Mouse (Mus musculus): ENCODE measurements around the gene Tbcd. TPM values are rescaled to one million over a fixed set of nuclear protein-coding genes. Genes with fewer than 3 reads are reported as not detected.

Tbcd gene
- polyA plus RNA-seq (2016; fragmentation: Nextera tagmentation; extraction: Ambion mirVana) = 30.1 and 30.2 TPM in 2 replicates

- WGBS (ENCODE audit: insufficient replicate concordance) = under 1% methylated on average over 58 of the region's 58 CpGs
- H3K36me3 ChIP-seq = peaks cover 55% of the 10 kb centered on the region
- peak; percentile 92 for ATAC-seq
- peaks cover 45% of the 10 kb centered on the region for H3K4me1 ChIP-seq
- peaks cover 12% of the 10 kb centered on the region; the same call in 1 of the 2 replicates for H3K27me3 ChIP-seq (replicated peaks)
- peak within 1 kb of the TSS; percentile 83 for H3K4me2 ChIP-seq
- peak within 1 kb of the TSS; percentile 89 for H3K27ac ChIP-seq
- no peaks in the 10 kb centered on the region for H3K9me3 ChIP-seq (replicated peaks)
- H3K9ac ChIP-seq = peak within 1 kb of the TSS; percentile 72
- H3K4me3 ChIP-seq = peak within 1 kb of the TSS; percentile 68
These were observed at the start of gene Tbcd for GRCm38 (mm10) chr11:121451753-121452635. Tbcd (plus strand) TSS chr11:121451949.

- H3K27me3 ChIP-seq (replicated peaks) = peaks cover 34% of the 10 kb centered on the region
- no peak overlapping the region for H3K9ac ChIP-seq
- no peaks in the 10 kb centered on the region for H3K36me3 ChIP-seq
- no peak overlapping the region for H3K27ac ChIP-seq
- ATAC-seq = no peak
- no peaks in the 10 kb centered on the region for H3K4me1 ChIP-seq
- no peaks in the 10 kb centered on the region for H3K9me3 ChIP-seq (replicated peaks)
- H3K4me3 ChIP-seq = no peak overlapping the region
- H3K4me2 ChIP-seq = no peak overlapping the region
- WGBS (ENCODE audit: insufficient replicate concordance) = 66% methylated on average over 3 of the region's 3 CpGs
These were observed 44.2 kb upstream of the Tbcd start for GRCm38 (mm10) chr11:121407366-121408155.

- Histone ChIP-seq H3K9me3 (replicated peaks) (no peaks in the 10 kb centered on the region), H3K9ac (no peak overlapping the region), H3K27ac (no peak overlapping the region), H3K4me3 (no peak overlapping the region), H3K4me1 (0 out of 2 replicates have a peak, but pooled peaks cover 3% of the 10 kb centered on the region), H3K27me3 (replicated peaks) (peaks cover 16% of the 10 kb centered on the region), H3K4me2 (no peak overlapping the region), H3K36me3 (no peaks in the 10 kb centered on the region)
- WGBS (ENCODE audit: insufficient replicate concordance) = 74% methylated on average over 5 of the region's 5 CpGs
- ATAC-seq = no peak
These were observed 37.0 kb upstream of the Tbcd start for GRCm38 (mm10) chr11:121414762-121415161.

GRCm38 (mm10) chr11:121415351-121415750 lies 36.4 kb upstream of the Tbcd start:
- Histone ChIP-seq H3K4me3 (no peak overlapping the region), H3K4me1 (peaks cover 5% of the 10 kb centered on the region), H3K4me2 (no peak overlapping the region), H3K9ac (no peak overlapping the region), H3K36me3 (no peaks in the 10 kb centered on the region), H3K27ac (no peak overlapping the region), H3K9me3 (replicated peaks) (no peaks in the 10 kb centered on the region), H3K27me3 (replicated peaks) (peaks cover 12% of the 10 kb centered on the region)
- no peak for ATAC-seq
- 61% methylated on average over 5 of the region's 5 CpGs for WGBS (ENCODE audit: insufficient replicate concordance)

GRCm38 (mm10) chr11:121417971-121418370 lies 33.8 kb upstream of the Tbcd start:
- Histone ChIP-seq H3K4me1 (peaks cover 20% of the 10 kb centered on the region), H3K4me2 (no peak overlapping the region), H3K36me3 (no peaks in the 10 kb centered on the region), H3K9me3 (replicated peaks) (no peaks in the 10 kb centered on the region), H3K9ac (no peak overlapping the region), H3K27ac (no peak overlapping the region), H3K4me3 (no peak overlapping the region), H3K27me3 (replicated peaks) (peaks cover 3% of the 10 kb centered on the region; the same call in 1 of the 2 replicates)
- no peak for ATAC-seq
- 71% methylated on average over 5 of the region's 5 CpGs for WGBS (ENCODE audit: insufficient replicate concordance)

- H3K9me3 ChIP-seq (replicated peaks) = no peaks in the 10 kb centered on the region
- H3K27me3 ChIP-seq (replicated peaks) = no peaks in the 10 kb centered on the region; the same call in 1 of the 2 replicates
- H3K4me2 ChIP-seq = no peak overlapping the region
- peaks cover under 1% of the 10 kb centered on the region; the same call in 1 of the 2 replicates for H3K36me3 ChIP-seq
- no peak overlapping the region for H3K4me3 ChIP-seq
- ATAC-seq = no peak
- no peak overlapping the region for H3K9ac ChIP-seq
- no peak overlapping the region for H3K27ac ChIP-seq
- WGBS (ENCODE audit: insufficient replicate concordance) = 62% methylated on average over 2 of the region's 2 CpGs
- H3K4me1 ChIP-seq = peaks cover 28% of the 10 kb centered on the region
These were observed 32.8 kb upstream of the Tbcd start for GRCm38 (mm10) chr11:121418932-121419331.

GRCm38 (mm10) chr11:121420379-121420778 lies 31.4 kb upstream of the Tbcd start:
- Histone ChIP-seq H3K27me3 (replicated peaks) (no peaks in the 10 kb centered on the region), H3K27ac (peak overlapping the region; percentile 94), H3K4me3 (peak overlapping the region; percentile 91), H3K4me2 (peak overlapping the region; percentile 89), H3K36me3 (peaks cover 15% of the 10 kb centered on the region), H3K9me3 (replicated peaks) (no peaks in the 10 kb centered on the region), H3K9ac (peak overlapping the region; percentile 94), H3K4me1 (peaks cover 42% of the 10 kb centered on the region)
- ATAC-seq = no peak
- WGBS (ENCODE audit: insufficient replicate concordance) = 45% methylated on average over 5 of the region's 5 CpGs

- no peaks in the 10 kb centered on the region for H3K27me3 ChIP-seq (replicated peaks)
- peak within 1 kb of the TSS; percentile 94 for H3K9ac ChIP-seq
- peak within 1 kb of the TSS; percentile 94 for H3K27ac ChIP-seq
- H3K4me2 ChIP-seq = peak within 1 kb of the TSS; percentile 89
- H3K4me3 ChIP-seq = peak within 1 kb of the TSS; percentile 91
- ATAC-seq = peak; percentile 98
- WGBS (ENCODE audit: insufficient replicate concordance) = 2% methylated on average over 28 of the region's 28 CpGs
- peaks cover 48% of the 10 kb centered on the region for H3K4me1 ChIP-seq
- peaks cover 21% of the 10 kb centered on the region for H3K36me3 ChIP-seq
- no peaks in the 10 kb centered on the region for H3K9me3 ChIP-seq (replicated peaks)
These were observed 30.8 kb upstream of the Tbcd start, which contains the start of gene Fn3krp for GRCm38 (mm10) chr11:121420830-121421552. Fn3krp (plus strand) TSS chr11:121421401.

- Histone ChIP-seq H3K27me3 (replicated peaks) (no peaks in the 10 kb centered on the region), H3K9me3 (replicated peaks) (no peaks in the 10 kb centered on the region), H3K4me3 (peak overlapping the region; percentile 91), H3K27ac (peak overlapping the region; percentile 86), H3K4me2 (peak overlapping the region; percentile 89), H3K36me3 (peaks cover 28% of the 10 kb centered on the region), H3K9ac (peak overlapping the region; percentile 94), H3K4me1 (peaks cover 49% of the 10 kb centered on the region)
- WGBS (ENCODE audit: insufficient replicate concordance) = under 1% methylated on average over 28 of the region's 28 CpGs
- ATAC-seq = peak; percentile 61
These were observed 30.1 kb upstream of the Tbcd start for GRCm38 (mm10) chr11:121421553-121422173.

- Histone ChIP-seq H3K27me3 (replicated peaks) (no peaks in the 10 kb centered on the region), H3K36me3 (peaks cover 47% of the 10 kb centered on the region), H3K9me3 (replicated peaks) (no peaks in the 10 kb centered on the region), H3K4me2 (peak overlapping the region; percentile 95), H3K4me1 (peaks cover 66% of the 10 kb centered on the region), H3K4me3 (peak overlapping the region; percentile 73), H3K27ac (peak overlapping the region; percentile 100), H3K9ac (peak overlapping the region; percentile 78)
- WGBS (ENCODE audit: insufficient replicate concordance) = 34% methylated on average over 4 of the region's 4 CpGs
- peak; percentile 79 for ATAC-seq
These were observed 18.4 kb upstream of the Tbcd start for GRCm38 (mm10) chr11:121433397-121433796.

Measured in liver, embryonic 12.5 days (tissue).